Mouse (Mus musculus) cerebellum, adult 2 months (tissue): ENCODE measurements around the gene Lipm.

Experiments
- CTCF ChIP-seq: fragments of 200-500 bp; IDR thresholded peaks from 2 replicates; pipeline ENCODE4 v1.5.1; 2011; ENCODE audit warnings: low read depth, mild to moderate bottlenecking, control low read depth, low read length, moderate library complexity, borderline replicate concordance; ENCODE audit not compliant: insufficient read depth
- POLR2A ChIP-seq: fragments of 200-500 bp; IDR thresholded peaks from 2 replicates; pipeline ENCODE4 v1.6.1; 2011; ENCODE audit warnings: low read length, control low read depth, borderline replicate concordance; ENCODE audit not compliant: insufficient read depth

DNA sequence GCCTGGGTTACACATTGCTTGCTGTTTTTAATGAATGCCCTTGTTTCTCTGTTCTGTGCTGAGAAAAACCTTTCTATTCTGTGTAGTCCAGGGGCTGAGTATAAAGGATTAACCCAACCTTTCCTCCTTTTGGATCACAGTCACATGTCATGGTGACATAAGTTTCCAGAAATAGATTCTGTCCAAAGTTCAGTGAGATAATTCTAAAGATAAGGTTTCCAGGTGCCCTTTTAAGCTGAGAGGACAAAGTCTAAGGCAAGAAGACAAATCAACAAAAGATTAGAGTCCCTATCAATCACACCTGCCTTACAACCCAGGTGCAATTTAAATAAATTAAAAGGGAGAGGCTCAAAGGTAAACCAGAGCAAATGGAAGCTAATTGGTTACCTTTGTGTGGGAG lies 26.5 kb upstream of the Lipm start:
- TF ChIP-seq CTCF (no peak), POLR2A (no peak)
